Mouse (Mus musculus) layer of hippocampus, postnatal 36 days (tissue): ENCODE results near the gene S100a11. TPM values are rescaled to one million over a fixed set of nuclear protein-coding genes. Genes with fewer than 3 reads are reported as not detected.
A peak's percentile ranks its signal among the peaks of the same experiment; 100 is the strongest.
"Not testable (repeated sequence)": the region's sequence is repeated elsewhere in the genome, so short reads cannot be mapped to it uniquely, and the experiment has no call there.

ENCODE experiments used
- DNase-seq, 2 experiments: peaks; one replicate each; pipeline ENCODE4 v3.0.0; 2022
- total RNA-seq, 2 experiments: library from RNA; stranded (reverse); gene quantifications; 2 replicates each; pipeline ENCODE4 v1.2.3; 2021

Gene S100a11
- total RNA-seq, 2 experiments from 2014 or later = 3.8 to 8.2 TPM

DNA sequence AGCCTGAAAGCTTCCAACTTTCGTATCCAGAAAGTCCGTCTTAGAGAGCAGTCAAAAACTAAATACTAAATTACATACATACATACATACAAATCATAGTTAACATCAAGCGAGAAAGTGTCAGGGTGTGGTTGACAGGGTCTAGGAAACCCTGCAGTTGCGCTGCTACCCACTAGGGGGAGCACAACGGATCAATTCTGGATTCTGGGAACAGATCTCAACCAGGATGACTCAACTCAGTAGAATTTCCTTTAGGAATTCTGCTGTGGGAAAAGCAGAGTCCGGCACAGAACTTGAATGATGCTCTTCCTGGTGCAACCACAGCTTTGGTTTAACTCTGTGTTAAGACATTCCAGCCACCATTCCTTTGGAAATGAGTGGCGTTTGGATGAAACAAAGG is 2.3 kb downstream of the S100a11 start:
- DNase-seq = peak; percentile 45 to 53

DNA sequence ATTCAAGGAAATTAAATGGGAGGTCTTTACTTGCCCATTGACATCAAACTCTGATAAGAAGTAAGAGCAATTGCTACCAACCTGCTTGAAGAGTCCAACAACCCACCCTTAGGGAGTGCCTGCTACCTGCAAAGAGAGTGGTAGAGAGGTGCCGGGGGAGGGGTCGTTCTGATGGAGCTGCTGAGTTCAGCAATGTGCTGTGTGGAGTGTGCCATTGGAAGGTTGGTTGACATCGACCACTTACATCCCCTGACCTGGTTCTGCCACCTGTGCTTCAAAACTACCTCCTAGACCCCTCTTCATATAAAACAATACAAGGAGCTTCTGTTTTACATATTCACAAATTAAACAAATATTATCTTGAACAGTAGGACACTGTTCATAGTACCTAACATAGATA is 7.0 kb downstream of the S100a11 start:
- no peak for DNase-seq

GRCm38 (mm10) chr3:93528807-93529206 is 8.5 kb downstream of the S100a11 start:
- no peak for DNase-seq

DNA sequence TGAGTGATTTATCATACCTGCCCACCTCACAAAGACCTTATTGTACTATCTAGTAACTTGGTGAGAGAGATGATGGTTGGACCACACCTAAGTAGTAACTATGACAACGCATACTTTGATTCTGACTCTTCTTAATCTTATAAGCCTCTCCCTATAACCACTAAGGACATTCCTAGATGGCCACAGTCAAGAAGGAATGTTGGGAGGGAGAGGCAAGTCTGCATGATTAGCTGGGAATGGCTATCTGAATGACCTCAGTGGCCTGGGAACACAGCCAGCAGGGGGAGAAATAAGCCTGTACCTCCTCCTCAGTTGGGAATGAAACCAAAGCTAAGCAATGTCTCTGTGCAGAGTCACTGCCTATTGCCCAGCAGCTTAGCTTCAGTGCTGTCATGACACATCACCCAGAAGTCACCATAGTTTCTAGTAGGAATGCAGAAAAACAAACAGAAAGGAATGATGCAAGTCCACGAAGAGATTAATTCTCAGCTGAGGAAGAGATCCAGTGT is 16.8 kb downstream of the S100a11 start:
- DNase-seq = no peak

GRCm38 (mm10) chr3:93538486-93538885 is 18.2 kb downstream of the S100a11 start:
- DNase-seq = no peak

DNA sequence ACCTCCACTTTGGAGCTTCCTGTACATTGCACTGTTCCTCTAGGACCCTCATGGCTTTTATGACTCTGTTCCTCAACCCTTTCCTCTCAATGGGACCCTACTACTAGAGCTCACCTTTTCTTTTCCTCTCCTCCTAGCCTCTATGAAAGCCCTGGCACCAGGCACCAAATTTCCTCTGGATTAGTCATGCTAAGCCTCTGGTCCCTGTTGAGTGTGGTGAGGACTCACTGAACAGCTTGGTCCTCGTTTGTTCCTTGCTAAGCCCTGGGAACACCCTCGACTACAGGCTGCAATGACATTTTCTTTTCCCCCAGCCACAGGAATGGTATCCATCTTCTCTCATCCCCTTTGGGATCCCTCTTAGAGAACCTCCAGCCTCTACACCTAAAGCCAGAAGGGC is 21.2 kb downstream of the S100a11 start:
- no peak for DNase-seq

DNA sequence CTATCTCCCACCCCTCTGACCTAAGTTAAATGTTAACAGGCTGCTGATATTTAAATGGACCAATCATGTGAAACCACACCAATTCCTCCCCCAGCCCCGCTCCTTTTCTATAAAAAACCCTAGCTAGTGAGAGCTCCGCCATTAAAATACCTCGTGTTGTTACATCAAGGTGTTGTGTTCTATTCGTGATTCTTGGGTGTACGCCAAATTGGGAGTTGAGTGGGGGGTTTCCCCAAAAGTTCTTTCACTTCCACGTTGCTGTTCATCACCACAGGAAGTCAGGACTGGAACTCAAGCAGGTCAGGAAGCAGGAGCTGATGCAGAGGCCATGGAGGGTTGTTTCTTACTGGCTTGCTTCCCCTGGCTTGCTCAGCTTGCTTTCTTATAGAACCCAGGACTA is 23.9 kb downstream of the S100a11 start:
- not testable (repeated sequence) for DNase-seq

- peak; percentile 71 to 78 for DNase-seq
Observed at GRCm38 (mm10) chr3:93547099-93547648, 26.9 kb downstream of the S100a11 start.

DNA sequence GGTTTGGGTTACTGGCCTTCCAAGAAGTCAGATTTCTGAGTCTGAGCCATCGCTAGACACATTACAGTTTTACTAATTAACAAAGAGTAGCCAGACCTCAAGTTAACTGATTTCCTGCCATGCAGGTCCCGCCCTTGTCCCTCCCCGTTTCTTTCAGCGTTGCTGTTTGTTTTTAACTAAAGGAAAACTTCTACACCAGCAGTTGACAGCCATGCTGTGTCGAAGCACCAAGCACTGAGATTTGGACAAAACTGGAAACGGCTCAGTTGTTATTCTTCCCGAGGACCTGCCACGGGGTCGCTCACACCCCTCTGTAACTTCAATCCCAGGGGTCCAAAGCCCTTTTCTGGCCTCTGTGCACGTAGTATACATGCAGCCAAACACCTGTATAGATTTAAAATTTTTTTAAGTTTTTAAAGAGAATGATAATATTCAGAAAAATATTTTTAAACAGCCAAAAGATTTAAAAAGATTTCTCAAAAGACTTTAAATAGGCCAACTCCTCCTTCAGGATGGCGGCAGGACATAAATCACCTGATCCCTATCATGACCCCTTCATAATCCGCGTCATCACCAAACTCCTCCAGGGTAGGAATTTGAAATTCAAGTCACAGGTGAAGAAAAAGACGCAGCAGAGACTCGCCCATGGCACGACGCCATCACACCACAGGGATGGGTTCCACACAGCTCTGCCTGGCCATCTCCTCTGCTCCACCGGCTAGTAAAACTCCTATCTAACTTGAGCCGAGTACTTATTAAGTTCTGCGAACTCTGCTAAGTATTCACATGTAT is 27.7 kb downstream of the S100a11 start:
- DNase-seq = no peak

DNA sequence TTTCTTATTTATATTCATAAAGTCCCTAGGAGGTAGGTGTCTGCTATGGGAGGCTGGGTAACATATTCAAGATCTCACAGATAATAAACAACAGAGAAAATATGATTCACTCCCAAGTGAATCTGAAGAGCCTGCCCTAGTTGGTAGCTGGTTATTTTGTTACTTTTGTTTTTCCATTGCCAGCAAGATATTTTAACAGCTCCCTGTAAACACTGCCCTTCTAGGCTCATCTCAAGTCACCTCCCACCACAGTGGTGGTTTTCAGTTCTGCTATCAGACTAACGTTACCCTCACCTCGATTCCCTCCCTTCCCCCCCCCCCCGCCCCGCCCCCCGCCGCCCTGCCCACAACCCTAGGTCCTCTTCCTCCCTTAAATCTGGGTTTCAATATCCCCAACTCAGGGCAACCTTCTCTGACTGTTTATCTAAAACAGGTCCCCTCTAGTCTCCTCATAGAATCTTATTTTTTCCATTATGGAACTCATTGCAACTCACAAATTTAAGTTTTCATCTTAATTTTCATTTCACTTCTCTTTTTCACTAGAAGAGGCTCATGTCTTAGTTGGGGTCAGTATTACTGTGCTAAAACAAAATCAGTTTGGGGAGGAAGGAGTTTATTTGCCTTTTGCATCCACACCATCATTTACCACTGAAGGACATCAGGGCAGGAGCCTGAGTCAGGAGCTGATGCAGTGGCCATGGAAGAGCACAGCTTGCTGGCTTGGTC is 28.4 kb downstream of the S100a11 start:
- no peak for DNase-seq

- DNase-seq = no peak
Observed at GRCm38 (mm10) chr3:93549986-93550385, 29.7 kb downstream of the S100a11 start.

DNA sequence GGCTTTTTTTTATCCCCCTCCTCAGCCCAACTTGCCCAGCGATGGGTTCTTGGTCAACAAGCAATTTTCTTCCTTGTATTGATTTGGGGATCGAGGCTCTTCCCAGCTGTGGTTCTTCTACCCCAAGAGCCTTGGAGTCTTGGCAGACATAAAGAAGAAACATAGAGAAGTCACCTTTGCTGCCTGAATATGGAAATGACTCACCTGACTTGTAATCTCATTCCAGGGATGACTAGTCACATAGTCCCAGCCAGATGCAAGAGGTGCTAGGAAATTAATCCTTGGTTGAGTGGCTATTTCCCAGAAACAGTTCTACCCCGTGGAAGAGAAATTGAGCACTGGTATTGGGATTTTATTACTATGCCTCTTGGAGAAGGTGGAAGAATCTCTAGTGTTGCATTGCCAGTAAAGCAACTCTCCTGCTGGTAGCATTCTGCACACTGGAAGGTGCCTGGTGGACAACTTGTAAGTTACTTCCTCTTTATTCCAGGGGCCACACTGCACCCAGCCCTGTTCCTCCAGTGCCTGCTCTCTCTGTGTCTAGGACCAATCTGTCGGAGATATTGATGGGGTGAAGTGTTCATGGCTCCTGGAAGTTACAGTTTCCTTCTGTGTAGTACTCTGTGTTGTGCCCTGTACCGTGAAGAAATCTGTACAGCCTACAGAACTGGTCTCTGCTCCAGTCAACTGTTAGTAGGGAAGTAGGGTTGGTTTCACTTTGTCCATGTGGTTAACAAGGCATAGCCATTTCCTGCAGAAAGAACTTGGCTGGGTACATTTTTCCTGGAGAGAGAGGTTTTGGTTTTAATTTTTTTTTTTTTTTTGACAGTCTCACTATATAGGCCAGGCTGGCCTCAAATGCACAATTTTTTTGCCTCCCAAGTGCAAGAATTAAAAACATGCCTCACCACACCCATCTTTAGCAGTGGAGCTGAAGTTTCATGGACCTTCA is 31.9 kb downstream of the S100a11 start:
- DNase-seq = no peak

DNA sequence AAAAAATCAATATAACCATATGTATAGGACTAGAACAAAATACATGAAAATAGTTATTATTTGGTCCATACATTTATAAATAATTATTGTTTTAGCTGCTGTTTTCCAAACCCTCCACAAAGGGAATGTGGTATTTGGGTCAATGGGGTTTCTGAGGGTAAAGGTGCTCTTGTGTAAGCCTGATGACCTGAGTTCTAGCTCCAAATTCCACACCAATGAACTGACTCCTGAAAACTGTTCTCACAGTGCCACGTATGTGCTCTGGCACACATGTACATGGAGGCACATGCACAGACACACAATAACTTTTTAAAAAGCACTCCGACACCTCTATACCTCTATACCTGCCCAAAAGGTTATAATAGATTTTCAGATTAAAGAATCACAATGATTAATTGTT is 33.0 kb downstream of the S100a11 start:
- no peak for DNase-seq

GRCm38 (mm10) chr3:93553765-93554378 is 33.6 kb downstream of the S100a11 start:
- DNase-seq = no peak

DNA sequence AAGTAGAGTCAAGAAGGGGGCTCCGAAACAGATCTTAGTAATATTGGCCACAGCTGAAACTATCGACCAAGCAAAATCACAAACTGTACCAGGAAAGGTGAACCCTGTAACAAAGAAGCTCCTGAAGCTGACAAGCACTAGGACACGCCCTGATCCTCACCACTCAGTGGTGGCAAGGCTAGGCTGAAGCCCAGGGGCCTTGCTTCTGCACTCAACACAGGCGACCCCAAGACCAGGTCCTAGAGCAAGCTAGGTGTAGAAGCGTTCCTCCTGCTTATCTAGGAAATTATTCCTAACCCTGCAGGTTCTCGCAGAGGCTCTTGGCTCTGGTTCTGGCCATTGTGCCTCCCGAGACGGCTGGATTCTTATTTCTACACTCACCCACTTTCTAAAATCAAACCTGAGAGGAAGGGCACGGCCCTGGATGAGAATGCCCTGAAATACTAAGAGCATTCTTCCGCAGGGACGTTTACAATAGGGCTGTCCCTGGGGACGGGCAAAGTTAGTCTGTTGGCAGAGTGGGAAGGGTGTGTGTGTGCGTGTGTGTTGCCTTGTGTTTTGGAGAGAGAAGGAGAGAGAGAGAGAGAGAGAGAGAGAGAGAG is 34.2 kb downstream of the S100a11 start:
- no peak for DNase-seq

- DNase-seq = peak; percentile 10 to 28
Observed at GRCm38 (mm10) chr3:93554981-93555877, 34.9 kb downstream of the S100a11 start, which contains the start of gene S100a10. TSS of gene S100a10 (plus strand) at chr3:93555080.

- DNase-seq = no peak
Observed at GRCm38 (mm10) chr3:93555878-93556254, 35.6 kb downstream of the S100a11 start.

- DNase-seq = no peak
Observed at GRCm38 (mm10) chr3:93556599-93556998, 36.3 kb downstream of the S100a11 start.

DNA sequence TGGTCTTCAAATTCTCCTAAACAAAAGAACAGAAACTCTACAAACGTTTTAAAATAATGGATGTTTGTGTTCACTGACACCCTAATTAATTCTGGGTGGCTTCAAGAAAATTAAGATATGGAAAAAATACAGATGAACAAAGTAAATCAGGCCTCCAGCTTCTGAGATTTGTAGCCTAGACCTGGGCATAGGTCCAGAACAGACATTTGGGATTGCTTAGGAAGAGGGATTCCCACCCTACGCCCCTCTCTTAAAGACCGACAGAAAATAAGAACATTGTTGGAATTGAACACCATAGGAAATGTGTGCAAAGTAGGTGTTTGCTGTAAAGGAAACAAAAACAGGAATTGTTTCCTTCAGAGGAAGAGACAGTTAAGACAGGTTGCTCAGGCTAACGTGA is 37.2 kb downstream of the S100a11 start:
- no peak for DNase-seq

DNA sequence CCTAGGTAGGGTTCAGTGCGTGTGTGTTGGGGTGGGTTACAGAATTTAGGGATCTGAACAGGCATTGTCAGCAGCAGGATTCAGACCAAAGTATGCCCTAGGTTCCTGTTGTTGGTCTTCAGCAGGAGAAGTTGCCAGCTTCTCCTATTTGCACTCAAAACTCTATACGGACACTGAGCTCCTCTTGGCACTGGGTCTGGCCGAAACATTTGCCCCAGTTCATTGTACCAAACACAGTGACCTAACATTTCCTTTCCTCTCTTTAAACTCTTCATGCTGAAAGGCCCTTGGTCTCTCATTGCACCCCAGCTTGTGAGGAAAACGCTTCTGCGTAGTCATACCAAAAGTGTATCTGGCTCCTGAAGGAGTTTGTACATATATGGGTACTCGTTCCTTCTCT is 39.7 kb downstream of the S100a11 start:
- DNase-seq = no peak
